8 mouse cellular contexts compared by ENCODE assay signal in the genomic region with DNA sequence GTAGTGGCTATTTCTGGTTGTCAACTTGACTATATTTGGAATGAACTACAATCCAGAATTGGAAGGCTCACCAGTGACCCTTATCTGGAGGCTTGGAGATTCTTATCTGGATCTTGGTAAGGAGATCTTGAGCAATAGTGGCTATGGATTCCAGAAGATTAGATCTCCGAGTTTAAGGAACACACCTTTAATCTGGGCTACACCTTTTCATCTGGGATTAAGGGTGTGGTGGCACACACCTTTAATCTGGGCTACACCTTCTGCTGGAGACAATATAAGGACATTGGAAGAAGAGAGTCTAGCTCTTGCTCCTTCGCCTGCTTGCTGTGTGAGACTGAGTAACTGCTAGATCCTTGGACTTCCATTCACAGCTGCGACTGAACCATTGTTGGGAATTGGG. TPM values are rescaled to one million over a fixed set of nuclear protein-coding genes. Genes with fewer than 3 reads are reported as not detected.
DNase-seq lines count a peak whose midpoint lies in the region; ATAC-seq and TF ChIP-seq lines count a peak whose summit lies in the region.
"Not testable (repeated sequence)": the region's sequence is repeated elsewhere in the genome, so short reads cannot be mapped to it uniquely, and the experiment has no call there.

A gene (plus strand): TSS at position 301 of the 400 bp plus-strand sequence.

- WGBS in limb, embryonic 15.5 days, result 81% methylated on average over 3 of the region's 3 CpGs
- 90% methylated on average over 3 of the region's 3 CpGs for WGBS in midbrain, embryonic 13.5 days

- H3K9me3 ChIP-seq in limb, embryonic 15.5 days; midbrain, embryonic 13.5 days: not testable (repeated sequence)

- TF ChIP-seq CTCF in embryonic fibroblast, embryonic 13.5 days (IDR thresholded peaks at IDR 0.05; ENCODE audit: borderline replicate concordance, insufficient read depth, low read length); layer of hippocampus, adult 2 months (conservative IDR thresholded peaks at IDR 0.05); testis, adult 2 months (IDR thresholded peaks at IDR 0.05; ENCODE audit: control insufficient read depth, insufficient read depth, insufficient replicate concordance, low read depth, low read length): not testable (repeated sequence)

- not testable (repeated sequence) for H3K4me3 ChIP-seq in embryonic fibroblast, embryonic 13.5 days (ENCODE audit: insufficient read depth, low read length); layer of hippocampus, adult 2 months; limb, embryonic 15.5 days; midbrain, embryonic 13.5 days (replicated peaks); testis, adult 2 months (ENCODE audit: control insufficient read depth, low read depth, low read length)

- H3K4me2 ChIP-seq in limb, embryonic 15.5 days; midbrain, embryonic 13.5 days (replicated peaks): not testable (repeated sequence)

- H3K9ac ChIP-seq in limb, embryonic 15.5 days; midbrain, embryonic 13.5 days (replicated peaks): not testable (repeated sequence)

- TF ChIP-seq POLR2A in embryonic fibroblast, embryonic 13.5 days (IDR thresholded peaks at IDR 0.05; ENCODE audit: low read depth, low read length); testis, adult 2 months (IDR thresholded peaks at IDR 0.05; ENCODE audit: control insufficient read depth, low read depth, low read length): not testable (repeated sequence)

- H3K4me1 ChIP-seq in embryonic fibroblast, embryonic 13.5 days (ENCODE audit: control insufficient read depth, insufficient read depth, low read length); limb, embryonic 15.5 days; midbrain, embryonic 13.5 days (replicated peaks); testis, adult 2 months (ENCODE audit: control insufficient read depth, insufficient read depth, low read length): not testable (repeated sequence)

- H3K36me3 ChIP-seq in limb, embryonic 15.5 days; midbrain, embryonic 13.5 days; testis, adult 2 months (ENCODE audit: control insufficient read depth, insufficient read depth, low read length): not testable (repeated sequence)

- H3K27me3 ChIP-seq in limb, embryonic 15.5 days; midbrain, embryonic 13.5 days; testis, adult 2 months (ENCODE audit: control insufficient read depth, insufficient read depth, low read length): not testable (repeated sequence)

- not testable (repeated sequence) for H3K27ac ChIP-seq in embryonic fibroblast, embryonic 13.5 days (ENCODE audit: insufficient read depth, low read length); layer of hippocampus, adult 2 months; limb, embryonic 15.5 days; midbrain, embryonic 13.5 days; testis, adult 2 months (ENCODE audit: control insufficient read depth, insufficient read depth, low read depth, low read length)

- DNase-seq in adrenal gland, adult 8-10 months; gastrocnemius, postnatal 4 days (ENCODE audit: low spot score in 2 of 2); layer of hippocampus, adult 2 months (ENCODE audit: low spot score in 2 of 2): not testable (repeated sequence)

- ATAC-seq in hematopoietic stem cell, adult 5-6 weeks (replicated peaks in 1 of 2; ENCODE audit: insufficient read depth in 1 of 2, low FRiP score in 2 of 2, low TSS enrichment in 1 of 2, low read depth in 1 of 2, poor library complexity in 2 of 2, severe bottlenecking in 2 of 2); limb, embryonic 15.5 days (ENCODE audit: insufficient number of reproducible peaks, low FRiP score, low TSS enrichment, low read depth); midbrain, embryonic 13.5 days: not testable (repeated sequence)

RNA-seq across cellular contexts. Expression of the gene that starts here (rescaled TPM):
- total RNA-seq in adrenal gland, adult 8-10 months (2022), result 100 to 1,000 TPM in 2 of 4 experiments, 10 to 100 TPM in 2; 79.2 to 127 (median 99.1) TPM
- polyA plus RNA-seq in embryonic fibroblast, embryonic 13.5 days (2011; ENCODE audit: insufficient read length, low read depth, missing spikeins), result 68.6 and 75.8 TPM in 2 replicates
- 100 to 1,000 TPM in 1 of 2 experiments, 10 to 100 TPM in 1; 85.1 to 102 TPM for total RNA-seq in gastrocnemius, postnatal 4 days (2021)
- 59.3 and 112 TPM in 2 replicates for total RNA-seq in hematopoietic stem cell, adult 5-6 weeks (2017)
- 100 to 1,000 TPM; 103 to 116 TPM for total RNA-seq in layer of hippocampus, adult 2 months (2021)
- 35.2 and 36.4 TPM in 2 replicates for polyA plus RNA-seq in limb, embryonic 15.5 days (2015; fragmentation: Nextera tagmentation; extraction: Ambion mirVana)
- polyA plus RNA-seq in midbrain, embryonic 13.5 days (2015; fragmentation: Nextera tagmentation; extraction: Ambion mirVana), result 48.5 and 49.9 TPM in 2 replicates
- polyA plus RNA-seq in testis, adult 2 months (2012; rRNA removed), result 15.9 and 16.8 TPM in 2 replicates
